Mouse (Mus musculus) midbrain, embryonic 13.5 days (tissue): ENCODE results near the gene Hsp90b1. TPM values are rescaled to one million over a fixed set of nuclear protein-coding genes. Genes with fewer than 3 reads are reported as not detected.
A peak's percentile ranks its signal among the peaks of the same experiment; 100 is the strongest.
"Not testable (repeated sequence)": the region's sequence is repeated elsewhere in the genome, so short reads cannot be mapped to it uniquely, and the experiment has no call there.

ENCODE experiments used
- ATAC-seq: fragments of 200-750 bp; cut with Nextera tagmentation; 2 replicates; pipeline ENCODE4 v1.8.0; 2017; ENCODE audit warnings: mild to moderate bottlenecking, moderate TSS enrichment, moderate library complexity
- H3K27ac ChIP-seq: fragments of 300-500 bp; sonication (generic); 2 replicates; pipeline ENCODE4 v1.5.1; 2015; ENCODE audit warnings: inconsistent platforms, mild to moderate bottlenecking, moderate library complexity
- H3K27me3 ChIP-seq: fragments of 300-500 bp; sonication (generic); 2 replicates; pipeline ENCODE4 v1.6.1; 2015; ENCODE audit warnings: mild to moderate bottlenecking, inconsistent platforms
- H3K36me3 ChIP-seq: fragments of 300-500 bp; sonication (generic); 2 replicates; pipeline ENCODE4 v1.6.1; 2015; ENCODE audit warnings: mild to moderate bottlenecking, inconsistent platforms
- H3K4me1 ChIP-seq: fragments of 300-500 bp; sonication (generic); replicated peaks from 2 replicates; pipeline ENCODE4 v1.6.1; 2015; ENCODE audit warnings: inconsistent platforms
- H3K4me2 ChIP-seq: fragments of 300-500 bp; sonication (generic); replicated peaks from 2 replicates; pipeline ENCODE4 v1.6.1; 2015; ENCODE audit warnings: moderate library complexity, mild to moderate bottlenecking, inconsistent platforms
- H3K4me3 ChIP-seq: fragments of 300-500 bp; sonication (generic); replicated peaks from 2 replicates; pipeline ENCODE4 v1.5.1; 2015; ENCODE audit warnings: mild to moderate bottlenecking, inconsistent platforms
- H3K9ac ChIP-seq: fragments of 300-500 bp; sonication (generic); replicated peaks from 2 replicates; pipeline ENCODE4 v1.6.1; 2015; ENCODE audit warnings: mild to moderate bottlenecking, inconsistent platforms
- H3K9me3 ChIP-seq: fragments of 300-500 bp; sonication (generic); 2 replicates; pipeline ENCODE4 v1.6.1; 2016; ENCODE audit warnings: mild to moderate bottlenecking, inconsistent platforms
- WGBS: fragments of 180-500 bp; shearing (Covaris S2); methylation state at CpG from one replicate; pipeline ENCODE4 v1.1.7; 2015; 5-methylcytosine and 5-hydroxymethylcytosine counted together
- polyA plus RNA-seq: library from polyadenylated mRNA; unstranded; fragments of >200 nt; fragmentation: Nextera tagmentation; extraction: Ambion mirVana; gene quantifications from 2 replicates; pipeline ENCODE4 v1.2.1, GENCODE M21; 2015

Hsp90b1 gene
- polyA plus RNA-seq, 1 experiment from 2014 or later = 345 TPM

- Histone ChIP-seq H3K4me2 (peak overlapping the region; percentile 96), H3K27ac (peak overlapping the region; percentile 88), H3K36me3 (peaks cover 36% of the 10 kb centered on the region), H3K4me1 (peaks cover 55% of the 10 kb centered on the region), H3K9ac (peak overlapping the region; percentile 90), H3K27me3 (no peaks in the 10 kb centered on the region), H3K9me3 (no peaks in the 10 kb centered on the region), H3K4me3 (peak overlapping the region; percentile 93)
- ATAC-seq = no peak
- under 1% methylated on average over 33 of the region's 33 CpGs for WGBS
Observed at GRCm38 (mm10) chr10:86704589-86705191, 619 bp downstream of the Hsp90b1 start.

GRCm38 (mm10) chr10:86704141-86704540, 1.2 kb downstream of the Hsp90b1 start:
- H3K4me2 ChIP-seq = peak overlapping the region; percentile 96
- no peaks in the 10 kb centered on the region for H3K27me3 ChIP-seq
- peaks cover 60% of the 10 kb centered on the region for H3K4me1 ChIP-seq
- H3K4me3 ChIP-seq = peak overlapping the region; percentile 93
- peaks cover 42% of the 10 kb centered on the region for H3K36me3 ChIP-seq
- no peak for ATAC-seq
- no peak overlapping the region for H3K27ac ChIP-seq
- H3K9me3 ChIP-seq = no peaks in the 10 kb centered on the region
- 7% methylated on average over 8 of the region's 8 CpGs for WGBS
- peak overlapping the region; percentile 90 for H3K9ac ChIP-seq

- Histone ChIP-seq H3K4me1 (peaks cover 62% of the 10 kb centered on the region), H3K4me2 (peak overlapping the region; percentile 96), H3K27ac (no peak overlapping the region), H3K9ac (peak overlapping the region; percentile 90), H3K27me3 (no peaks in the 10 kb centered on the region), H3K36me3 (peaks cover 47% of the 10 kb centered on the region), H3K9me3 (no peaks in the 10 kb centered on the region), H3K4me3 (peak overlapping the region; percentile 93)
- WGBS = 76% methylated on average over 4 of the region's 4 CpGs
- no peak for ATAC-seq
Observed at GRCm38 (mm10) chr10:86703375-86703774, 1.9 kb downstream of the Hsp90b1 start.

GRCm38 (mm10) chr10:86702312-86702920, 2.9 kb downstream of the Hsp90b1 start:
- H3K27me3 ChIP-seq = no peaks in the 10 kb centered on the region
- no peak overlapping the region; the same call in 1 of the 2 replicates for H3K4me3 ChIP-seq
- peaks cover 62% of the 10 kb centered on the region for H3K4me1 ChIP-seq
- H3K4me2 ChIP-seq = peak overlapping the region; percentile 96; the same call in 1 of the 2 replicates
- H3K27ac ChIP-seq = no peak overlapping the region
- H3K36me3 ChIP-seq = peaks cover 57% of the 10 kb centered on the region
- no peak overlapping the region for H3K9ac ChIP-seq
- 48% methylated on average over 4 of the region's 4 CpGs for WGBS
- ATAC-seq = no peak
- no peaks in the 10 kb centered on the region for H3K9me3 ChIP-seq

GRCm38 (mm10) chr10:86700973-86701372, 4.3 kb downstream of the Hsp90b1 start:
- Histone ChIP-seq H3K36me3 (peaks cover 60% of the 10 kb centered on the region), H3K9ac (peak overlapping the region; percentile 42; the same call in 1 of the 2 replicates), H3K9me3 (no peaks in the 10 kb centered on the region), H3K4me1 (peaks cover 55% of the 10 kb centered on the region), H3K4me3 (no peak overlapping the region), H3K27ac (no peak overlapping the region), H3K27me3 (no peaks in the 10 kb centered on the region), H3K4me2 (no peak overlapping the region)
- 71% methylated on average over 3 of the region's 3 CpGs for WGBS
- ATAC-seq = no peak

GRCm38 (mm10) chr10:86700251-86700650, 5.1 kb downstream of the Hsp90b1 start:
- Histone ChIP-seq H3K27ac (no peak overlapping the region), H3K27me3 (no peaks in the 10 kb centered on the region), H3K4me1 (peaks cover 55% of the 10 kb centered on the region), H3K4me2 (no peak overlapping the region), H3K9ac (peak overlapping the region; percentile 42), H3K36me3 (peaks cover 67% of the 10 kb centered on the region), H3K4me3 (no peak overlapping the region), H3K9me3 (no peaks in the 10 kb centered on the region)
- no peak for ATAC-seq
- 79% methylated on average over 3 of the region's 3 CpGs for WGBS

GRCm38 (mm10) chr10:86686017-86686360, 19.3 kb downstream of the Hsp90b1 start:
- H3K9me3 ChIP-seq, H3K27me3 ChIP-seq, ATAC-seq, H3K27ac ChIP-seq, H3K4me1 ChIP-seq: not testable (repeated sequence)
- Histone ChIP-seq H3K36me3 (peaks cover 11% of the 10 kb centered on the region), H3K4me2 (peak overlapping the region; percentile 77), H3K9ac (peak overlapping the region; percentile 88), H3K4me3 (peak overlapping the region; percentile 76)
- 23% methylated on average over 9 of the region's 9 CpGs for WGBS

GRCm38 (mm10) chr10:86685179-86686016, 19.9 kb downstream of the Hsp90b1 start:
- H3K36me3 ChIP-seq, H3K9me3 ChIP-seq, H3K27me3 ChIP-seq, H3K4me1 ChIP-seq: not testable (repeated sequence)
- peak; percentile 94 for ATAC-seq
- peak overlapping the region; percentile 88 for H3K9ac ChIP-seq
- H3K4me2 ChIP-seq = peak overlapping the region; percentile 77
- peak overlapping the region; percentile 80 for H3K27ac ChIP-seq
- under 1% methylated on average over 48 of the region's 53 CpGs for WGBS
- peak overlapping the region; percentile 76 for H3K4me3 ChIP-seq

- H3K9me3 ChIP-seq, H3K4me1 ChIP-seq, H3K36me3 ChIP-seq, H3K27me3 ChIP-seq: not testable (repeated sequence)
- 0 out of 2 replicates have a peak overlapping the region, but pooled peaks have one; percentile 23 for H3K9ac ChIP-seq
- H3K4me3 ChIP-seq = peak overlapping the region; percentile 76
- H3K4me2 ChIP-seq = peak overlapping the region; percentile 77
- ATAC-seq = peak; percentile 70
- peak overlapping the region; percentile 51; the same call in 1 of the 2 replicates for H3K27ac ChIP-seq
- 36% methylated on average over 2 of the region's 2 CpGs for WGBS
Observed at GRCm38 (mm10) chr10:86684797-86685178, 20.5 kb downstream of the Hsp90b1 start.

- H3K27ac ChIP-seq, H3K4me2 ChIP-seq, H3K9ac ChIP-seq, H3K9me3 ChIP-seq, ATAC-seq, H3K36me3 ChIP-seq, H3K4me3 ChIP-seq, H3K27me3 ChIP-seq, H3K4me1 ChIP-seq: not testable (repeated sequence)
- WGBS = 86% methylated on average over 4 of the region's 4 CpGs
Observed at GRCm38 (mm10) chr10:86670550-86670949, 34.8 kb downstream of the Hsp90b1 start.
